Mouse (Mus musculus) B cell, adult 67 days (primary cell): Measurements from ENCODE around the gene Uqcrh. TPM values are rescaled to one million over a fixed set of nuclear protein-coding genes. Genes with fewer than 3 reads are reported as not detected.

ENCODE experiments used
- total RNA-seq, 2 experiments: library from RNA; stranded (reverse); gene quantifications; 4 replicates each; pipeline ENCODE4 v1.2.4; 2023

Gene Uqcrh
- total RNA-seq = 100 to 1,000 TPM; 267 to 268 TPM

DNA sequence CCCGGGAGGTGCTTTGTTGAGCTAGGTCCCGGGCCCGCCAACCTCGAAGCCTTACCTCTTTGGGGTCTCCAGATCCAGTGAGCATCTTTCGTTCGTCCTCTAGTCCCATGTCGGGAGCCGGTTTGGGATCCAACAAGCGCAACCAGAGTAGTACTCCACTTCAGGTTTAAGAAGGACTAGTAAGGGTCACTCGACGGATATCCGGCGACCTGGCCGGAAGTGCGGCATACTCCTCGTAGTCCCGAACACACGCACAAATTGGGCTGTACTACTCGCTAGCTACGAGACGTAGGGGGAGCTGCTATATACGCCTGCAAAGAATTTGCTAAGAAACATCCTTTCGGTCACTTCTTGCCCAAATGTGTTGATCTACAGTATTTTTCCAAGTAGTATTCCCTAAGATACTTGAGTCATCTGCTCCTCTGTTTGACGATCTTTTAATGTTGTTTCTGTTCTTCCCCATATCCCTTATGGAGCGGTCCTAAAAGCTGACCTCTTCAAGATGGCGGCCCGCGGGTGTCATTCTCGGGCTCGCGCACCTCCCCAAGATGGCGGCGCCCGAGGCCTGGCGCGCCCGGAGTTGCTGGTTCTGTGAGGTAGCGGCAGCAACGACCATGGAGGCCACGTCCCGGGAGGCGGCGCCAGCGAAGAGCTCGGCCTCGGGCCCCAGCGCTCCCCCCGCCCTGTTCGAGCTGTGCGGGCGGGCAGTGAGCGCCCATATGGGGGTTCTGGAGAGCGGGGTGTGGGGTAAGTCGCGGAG, at the start of gene Uqcrh, which contains the start of gene Lrrc41:
Gene Uqcrh (minus strand): TSS at position 211 of the 760 bp plus-strand sequence.
Gene Lrrc41 (plus strand): TSS at position 409 of the 760 bp plus-strand sequence.

DNA sequence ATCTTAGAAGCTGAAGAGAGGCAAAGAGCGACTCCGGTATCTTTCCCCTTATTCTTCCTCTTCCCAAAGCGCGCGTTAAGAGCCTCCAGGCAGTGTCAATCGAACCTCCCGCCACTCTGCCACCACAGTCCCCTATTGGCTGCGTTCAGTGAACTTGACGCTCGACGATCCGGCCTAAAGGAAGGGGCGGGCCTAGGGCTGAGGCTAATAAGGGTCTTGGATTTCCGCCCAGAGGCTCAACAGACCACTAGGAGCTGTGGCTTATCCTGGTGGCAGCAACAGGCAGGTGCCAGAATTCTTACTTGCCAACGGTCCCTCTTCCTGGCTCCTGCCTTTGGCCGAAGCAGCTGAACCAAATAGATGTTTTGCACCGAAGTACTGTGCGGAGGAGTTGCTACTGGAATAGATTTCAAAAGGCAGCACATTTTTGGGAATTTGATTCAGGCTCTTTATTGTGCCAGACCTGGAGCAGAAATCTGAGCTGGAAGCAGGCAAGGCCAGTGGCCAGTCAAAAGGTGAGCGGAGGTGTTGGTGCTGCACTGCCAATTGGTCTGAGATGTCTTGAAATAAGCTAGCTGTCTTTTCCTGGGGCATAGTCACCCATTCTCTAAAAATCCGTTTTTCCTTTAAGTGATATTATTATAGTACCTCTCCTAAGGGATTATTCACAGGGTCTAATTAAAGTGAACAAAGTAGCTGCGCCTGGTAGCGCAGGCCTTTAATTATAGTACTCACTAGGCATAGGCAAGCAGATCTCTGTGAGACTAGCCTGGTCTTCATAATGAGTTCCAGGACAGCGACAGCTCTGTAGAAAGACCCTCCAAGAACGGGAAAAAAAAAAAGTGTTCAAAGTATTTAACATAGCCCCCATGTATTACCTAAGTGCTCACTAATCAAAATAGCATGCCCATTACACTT, 49.0 kb upstream of the Uqcrh start, which contains the start of the genes Rad54l and Pomgnt1:
Gene Rad54l (minus strand): TSS at position 89 of the 918 bp plus-strand sequence.
Gene Pomgnt1 (plus strand): TSS at position 239 of the 918 bp plus-strand sequence.

DNA sequence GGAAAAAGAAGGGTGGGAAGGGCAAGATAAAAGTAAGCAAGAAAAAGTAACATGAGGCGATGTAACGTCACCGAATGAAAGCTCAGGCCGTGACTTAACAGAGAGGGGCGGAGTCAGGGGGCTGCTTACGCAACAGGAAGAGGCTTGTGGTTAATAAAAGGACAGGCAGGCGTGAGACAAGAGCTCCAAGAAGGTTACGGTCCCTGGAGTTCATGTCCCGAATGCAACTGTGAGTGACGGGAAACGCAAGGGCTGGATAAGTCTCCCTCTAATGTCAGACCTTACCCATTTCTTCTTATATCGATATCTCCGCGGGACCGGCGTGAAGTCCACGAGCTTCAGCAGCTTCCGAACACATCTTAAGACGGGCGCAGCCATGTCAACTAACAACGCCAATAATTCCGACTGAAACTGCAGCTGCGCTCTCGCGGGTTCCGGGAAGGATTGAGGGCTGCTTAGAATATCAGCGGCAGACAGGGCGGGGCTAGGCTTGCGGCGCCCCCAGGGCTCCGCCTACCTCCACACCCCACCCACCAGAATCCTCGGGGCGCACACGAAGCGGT, 21.4 kb downstream of the Uqcrh start, which contains the start of gene Nsun4:
Gene Nsun4 (minus strand): TSS at position 478 of the 563 bp plus-strand sequence.

DNA sequence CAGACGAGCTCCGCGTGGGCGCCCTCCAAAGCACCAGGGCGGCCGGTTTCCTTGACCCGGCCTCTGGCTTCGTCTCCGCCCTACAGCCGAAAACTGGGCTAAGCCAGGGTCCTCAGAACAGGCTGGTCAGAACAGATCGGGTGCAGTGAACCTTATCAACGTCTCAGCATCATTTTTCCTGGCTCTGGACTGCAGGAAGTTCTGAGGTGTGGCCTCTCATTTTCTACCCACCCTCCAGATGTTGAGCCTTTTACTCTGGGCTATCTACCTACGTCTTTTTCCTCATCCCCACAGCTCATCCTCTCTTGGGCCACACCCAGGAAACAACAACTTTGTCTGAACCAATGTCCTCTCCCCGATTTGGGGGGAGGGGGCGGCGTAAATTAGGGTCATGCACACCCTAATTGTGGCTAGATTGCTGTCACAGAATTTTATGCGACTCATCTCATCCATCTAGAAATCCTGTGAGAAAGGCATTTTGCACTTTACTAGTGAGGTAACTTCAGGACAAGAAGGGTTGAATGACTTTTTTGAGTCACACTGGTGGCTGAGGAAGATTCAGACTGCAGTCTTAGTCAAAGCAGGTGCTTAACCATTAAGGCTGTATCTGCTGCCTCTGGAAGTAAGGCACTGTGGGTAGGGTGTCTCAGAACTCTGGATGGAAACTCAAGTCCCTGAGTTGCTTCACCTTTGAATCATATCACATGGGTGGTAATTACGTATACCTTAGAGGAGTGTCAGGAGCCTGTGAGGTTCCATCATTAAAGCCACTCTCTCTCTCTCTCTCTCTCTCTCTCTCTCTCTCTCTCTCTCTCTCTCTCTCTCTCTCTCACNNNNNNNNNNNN, 56.7 kb downstream of the Uqcrh start, which contains the start of gene Faah:
Gene Faah (minus strand): TSS at position 25 of the 845 bp plus-strand sequence.

Other genes with a start within 250 kb of the Uqcrh start
- gene Mob3c, start 247.0 kb downstream of the Uqcrh start, total RNA-seq = 10 to 100 TPM; 17.2 to 19.4 TPM
- gene Mknk1, start 235.9 kb downstream of the Uqcrh start, total RNA-seq = 10 to 100 TPM; 73.7 to 76.3 TPM
- under 1 TPM in 1 of 2 experiments, not detected in 1; 0.92 TPM for gene Kncn, start 190.7 kb downstream of the Uqcrh start, total RNA-seq
- not detected for gene 6430628N08Rik, start 184.4 kb downstream of the Uqcrh start, total RNA-seq
- gene Dmbx1, start 135.1 kb downstream of the Uqcrh start, total RNA-seq = not detected
- 10 to 100 TPM; 35.8 to 47.9 TPM for gene Faah, start 57.1 kb downstream of the Uqcrh start, total RNA-seq
- 10 to 100 TPM; 31.9 to 36.4 TPM for gene Nsun4, start 21.2 kb downstream of the Uqcrh start, total RNA-seq
- gene Lrrc41, start 198 bp upstream of the Uqcrh start, total RNA-seq = 10 to 100 TPM; 39.2 to 39.5 TPM
- gene Rad54l, start 48.6 kb upstream of the Uqcrh start, total RNA-seq = 1 to 10 TPM; 1.5 to 1.6 TPM
- gene Pomgnt1, start 48.8 kb upstream of the Uqcrh start, total RNA-seq = 10 to 100 TPM; 41.2 to 49.3 TPM
- 1 to 10 TPM; 3.2 to 7.1 TPM for gene Lurap1, start 76.3 kb upstream of the Uqcrh start, total RNA-seq
- gene Tspan1, start 92.5 kb upstream of the Uqcrh start, total RNA-seq = not detected
- not detected for gene 1700042G07Rik, start 98.3 kb upstream of the Uqcrh start, total RNA-seq
- not detected for gene Gm49337, start 98.3 kb upstream of the Uqcrh start, total RNA-seq
- 1 to 10 TPM; 1.4 to 1.5 TPM for gene Pik3r3, start 146.5 kb upstream of the Uqcrh start, total RNA-seq